Mouse (Mus musculus): ENCODE data around the gene Chst8. TPM values are rescaled to one million over a fixed set of nuclear protein-coding genes. Genes with fewer than 3 reads are reported as not detected.

Gene Chst8
- polyA plus RNA-seq, 1 experiment from 2014 or later, result 3.9 TPM

GRCm38 (mm10) chr7:34785052-34785451, 27.5 kb downstream of the Chst8 start:
- no peaks in the 10 kb centered on the region for H3K4me1 ChIP-seq (ENCODE audit: control insufficient read depth, insufficient read depth, low read length)
- H3K27me3 ChIP-seq (replicated peaks; ENCODE audit: control insufficient read depth, insufficient read depth, low read length), result no peaks in the 10 kb centered on the region
- H3K27ac ChIP-seq (ENCODE audit: low read length), result no peak overlapping the region
- no peaks in the 10 kb centered on the region for H3K9me3 ChIP-seq (ENCODE audit: control insufficient read depth, low read length)
- no peaks in the 10 kb centered on the region for H3K36me3 ChIP-seq (ENCODE audit: control insufficient read depth, insufficient read depth, low read length)
- H3K4me2 ChIP-seq (ENCODE audit: low read depth, low read length), result no peak overlapping the region
- no peak overlapping the region for H3K4me3 ChIP-seq (ENCODE audit: low read length)
- 62% methylated on average over 6 of the region's 6 CpGs for WGBS
- H3K9ac ChIP-seq (ENCODE audit: low read depth, low read length), result no peak overlapping the region
- no peak for ATAC-seq

GRCm38 (mm10) chr7:34784469-34784868, 28.0 kb downstream of the Chst8 start:
- H3K4me1 ChIP-seq (ENCODE audit: control insufficient read depth, insufficient read depth, low read length), result no peaks in the 10 kb centered on the region
- no peaks in the 10 kb centered on the region for H3K9me3 ChIP-seq (ENCODE audit: control insufficient read depth, low read length)
- no peaks in the 10 kb centered on the region for H3K36me3 ChIP-seq (ENCODE audit: control insufficient read depth, insufficient read depth, low read length)
- no peak overlapping the region for H3K9ac ChIP-seq (ENCODE audit: low read depth, low read length)
- WGBS, result 52% methylated on average over 9 of the region's 9 CpGs
- H3K27ac ChIP-seq (ENCODE audit: low read length), result no peak overlapping the region
- no peak overlapping the region for H3K4me2 ChIP-seq (ENCODE audit: low read depth, low read length)
- H3K4me3 ChIP-seq (ENCODE audit: low read length), result no peak overlapping the region
- no peak for ATAC-seq
- no peaks in the 10 kb centered on the region for H3K27me3 ChIP-seq (replicated peaks; ENCODE audit: control insufficient read depth, insufficient read depth, low read length)

GRCm38 (mm10) chr7:34781988-34782387, 30.5 kb downstream of the Chst8 start:
- H3K4me1 ChIP-seq (ENCODE audit: control insufficient read depth, insufficient read depth, low read length), result no peaks in the 10 kb centered on the region
- no peak overlapping the region for H3K4me3 ChIP-seq (ENCODE audit: low read length)
- H3K36me3 ChIP-seq (ENCODE audit: control insufficient read depth, insufficient read depth, low read length), result no peaks in the 10 kb centered on the region
- H3K9ac ChIP-seq (ENCODE audit: low read depth, low read length), result no peak overlapping the region
- ATAC-seq, result no peak
- no peak overlapping the region for H3K27ac ChIP-seq (ENCODE audit: low read length)
- no peaks in the 10 kb centered on the region for H3K9me3 ChIP-seq (ENCODE audit: control insufficient read depth, low read length)
- H3K4me2 ChIP-seq (ENCODE audit: low read depth, low read length), result no peak overlapping the region
- H3K27me3 ChIP-seq (replicated peaks; ENCODE audit: control insufficient read depth, insufficient read depth, low read length), result no peaks in the 10 kb centered on the region

- Histone ChIP-seq H3K4me2 (ENCODE audit: low read depth, low read length) (no peak overlapping the region), H3K36me3 (ENCODE audit: control insufficient read depth, insufficient read depth, low read length) (no peaks in the 10 kb centered on the region), H3K4me3 (ENCODE audit: low read length) (no peak overlapping the region), H3K27me3 (replicated peaks; ENCODE audit: control insufficient read depth, insufficient read depth, low read length) (no peaks in the 10 kb centered on the region), H3K9me3 (ENCODE audit: control insufficient read depth, low read length) (no peaks in the 10 kb centered on the region), H3K27ac (ENCODE audit: low read length) (no peak overlapping the region), H3K4me1 (ENCODE audit: control insufficient read depth, insufficient read depth, low read length) (no peaks in the 10 kb centered on the region), H3K9ac (ENCODE audit: low read depth, low read length) (no peak overlapping the region)
- whole genome bisulfite sequencing, result 92% methylated on average over 2 of the region's 2 CpGs
- ATAC-seq, result no peak
Observed at GRCm38 (mm10) chr7:34781217-34781616, 31.3 kb downstream of the Chst8 start.

GRCm38 (mm10) chr7:34778426-34778825, 34.1 kb downstream of the Chst8 start:
- no peaks in the 10 kb centered on the region for H3K36me3 ChIP-seq (ENCODE audit: control insufficient read depth, insufficient read depth, low read length)
- ATAC-seq, result no peak
- H3K4me3 ChIP-seq (ENCODE audit: low read length), result no peak overlapping the region
- no peaks in the 10 kb centered on the region for H3K27me3 ChIP-seq (replicated peaks; ENCODE audit: control insufficient read depth, insufficient read depth, low read length)
- no peaks in the 10 kb centered on the region for H3K4me1 ChIP-seq (ENCODE audit: control insufficient read depth, insufficient read depth, low read length)
- H3K9ac ChIP-seq (ENCODE audit: low read depth, low read length), result no peak overlapping the region
- no peak overlapping the region for H3K27ac ChIP-seq (ENCODE audit: low read length)
- no peak overlapping the region for H3K4me2 ChIP-seq (ENCODE audit: low read depth, low read length)
- WGBS, result 46% methylated on average over 9 of the region's 9 CpGs
- H3K9me3 ChIP-seq (ENCODE audit: control insufficient read depth, low read length), result no peaks in the 10 kb centered on the region

GRCm38 (mm10) chr7:34775659-34776058, 36.9 kb downstream of the Chst8 start:
- H3K9me3 ChIP-seq (ENCODE audit: control insufficient read depth, low read length), result no peaks in the 10 kb centered on the region
- H3K4me3 ChIP-seq (ENCODE audit: low read length), result no peak overlapping the region
- H3K27me3 ChIP-seq (replicated peaks; ENCODE audit: control insufficient read depth, insufficient read depth, low read length), result no peaks in the 10 kb centered on the region
- no peaks in the 10 kb centered on the region for H3K36me3 ChIP-seq (ENCODE audit: control insufficient read depth, insufficient read depth, low read length)
- H3K9ac ChIP-seq (ENCODE audit: low read depth, low read length), result no peak overlapping the region
- H3K27ac ChIP-seq (ENCODE audit: low read length), result no peak overlapping the region
- H3K4me1 ChIP-seq (ENCODE audit: control insufficient read depth, insufficient read depth, low read length), result no peaks in the 10 kb centered on the region
- H3K4me2 ChIP-seq (ENCODE audit: low read depth, low read length), result no peak overlapping the region
- no peak for ATAC-seq
- 77% methylated on average over 12 of the region's 12 CpGs for WGBS

GRCm38 (mm10) chr7:34774947-34775346, 37.6 kb downstream of the Chst8 start:
- no peak for ATAC-seq
- no peak overlapping the region for H3K27ac ChIP-seq (ENCODE audit: low read length)
- H3K4me2 ChIP-seq (ENCODE audit: low read depth, low read length), result no peak overlapping the region
- no peaks in the 10 kb centered on the region for H3K36me3 ChIP-seq (ENCODE audit: control insufficient read depth, insufficient read depth, low read length)
- no peak overlapping the region for H3K9ac ChIP-seq (ENCODE audit: low read depth, low read length)
- H3K4me1 ChIP-seq (ENCODE audit: control insufficient read depth, insufficient read depth, low read length), result no peaks in the 10 kb centered on the region
- 61% methylated on average over 4 of the region's 4 CpGs for WGBS
- no peaks in the 10 kb centered on the region for H3K9me3 ChIP-seq (ENCODE audit: control insufficient read depth, low read length)
- H3K27me3 ChIP-seq (replicated peaks; ENCODE audit: control insufficient read depth, insufficient read depth, low read length), result no peaks in the 10 kb centered on the region
- H3K4me3 ChIP-seq (ENCODE audit: low read length), result no peak overlapping the region

- Histone ChIP-seq H3K4me3 (ENCODE audit: low read length) (no peak overlapping the region), H3K27me3 (replicated peaks; ENCODE audit: control insufficient read depth, insufficient read depth, low read length) (no peaks in the 10 kb centered on the region), H3K9me3 (ENCODE audit: control insufficient read depth, low read length) (no peaks in the 10 kb centered on the region), H3K27ac (ENCODE audit: low read length) (no peak overlapping the region), H3K4me2 (ENCODE audit: low read depth, low read length) (no peak overlapping the region), H3K36me3 (ENCODE audit: control insufficient read depth, insufficient read depth, low read length) (no peaks in the 10 kb centered on the region), H3K9ac (ENCODE audit: low read depth, low read length) (no peak overlapping the region), H3K4me1 (ENCODE audit: control insufficient read depth, insufficient read depth, low read length) (no peaks in the 10 kb centered on the region)
- ATAC-seq, result no peak
- WGBS, result 37% methylated on average over 13 of the region's 13 CpGs
Observed at GRCm38 (mm10) chr7:34774020-34774419, 38.5 kb downstream of the Chst8 start.

GRCm38 (mm10) chr7:34773309-34773708, 39.2 kb downstream of the Chst8 start:
- Histone ChIP-seq H3K9me3 (ENCODE audit: control insufficient read depth, low read length) (no peaks in the 10 kb centered on the region), H3K27me3 (replicated peaks; ENCODE audit: control insufficient read depth, insufficient read depth, low read length) (no peaks in the 10 kb centered on the region), H3K4me1 (ENCODE audit: control insufficient read depth, insufficient read depth, low read length) (no peaks in the 10 kb centered on the region), H3K36me3 (ENCODE audit: control insufficient read depth, insufficient read depth, low read length) (no peaks in the 10 kb centered on the region), H3K27ac (ENCODE audit: low read length) (no peak overlapping the region), H3K4me2 (ENCODE audit: low read depth, low read length) (no peak overlapping the region), H3K9ac (ENCODE audit: low read depth, low read length) (no peak overlapping the region), H3K4me3 (ENCODE audit: low read length) (no peak overlapping the region)
- no peak for ATAC-seq
- 78% methylated on average over 5 of the region's 5 CpGs for WGBS

- Histone ChIP-seq H3K27ac (ENCODE audit: low read length) (no peak overlapping the region), H3K9me3 (ENCODE audit: control insufficient read depth, low read length) (no peaks in the 10 kb centered on the region), H3K4me2 (ENCODE audit: low read depth, low read length) (no peak overlapping the region), H3K27me3 (replicated peaks; ENCODE audit: control insufficient read depth, insufficient read depth, low read length) (no peaks in the 10 kb centered on the region), H3K36me3 (ENCODE audit: control insufficient read depth, insufficient read depth, low read length) (no peaks in the 10 kb centered on the region), H3K4me3 (ENCODE audit: low read length) (no peak overlapping the region), H3K9ac (ENCODE audit: low read depth, low read length) (no peak overlapping the region), H3K4me1 (ENCODE audit: control insufficient read depth, insufficient read depth, low read length) (no peaks in the 10 kb centered on the region)
- 64% methylated on average over 8 of the region's 8 CpGs for WGBS
- no peak for ATAC-seq
Observed at GRCm38 (mm10) chr7:34769531-34769930, 43.0 kb downstream of the Chst8 start.
